Mouse (Mus musculus): ENCODE results near the gene Gsdme. TPM values are rescaled to one million over a fixed set of nuclear protein-coding genes. Genes with fewer than 3 reads are reported as not detected.
A peak's percentile ranks its signal among the peaks of the same experiment; 100 is the strongest.

The Gsdme gene
- polyA plus RNA-seq, 1 experiment, result 5.4 TPM

- DNase-seq, result no peak
These were observed 10.3 kb upstream of the Gsdme start for GRCm38 (mm10) chr6:50273947-50274346.

GRCm38 (mm10) chr6:50273416-50273815 is 9.8 kb upstream of the Gsdme start:
- no peak for DNase-seq
- H3K4me1 ChIP-seq (ENCODE audit: control insufficient read depth, insufficient read depth, low read length), result no peaks in the 10 kb centered on the region
- 66% methylated on average over 1 of the region's 1 CpGs for WGBS

More at GRCm38 (mm10) chr6:50273947-50274346, 10.3 kb upstream of the Gsdme start:
- Histone ChIP-seq H3K36me3 (ENCODE audit: control insufficient read depth, insufficient read depth, low read length) (no peaks in the 10 kb centered on the region), H3K4me3 (ENCODE audit: insufficient read depth, low read depth, low read length) (no peak overlapping the region), H3K27ac (ENCODE audit: insufficient read depth, low read depth, low read length) (no peak overlapping the region), H3K27me3 (replicated peaks; ENCODE audit: control insufficient read depth, insufficient read depth, low read length) (no peaks in the 10 kb centered on the region), H3K4me1 (ENCODE audit: control insufficient read depth, insufficient read depth, low read length) (no peaks in the 10 kb centered on the region)
- WGBS, result 72% methylated on average over 4 of the region's 4 CpGs
- no peak for TF ChIP-seq CTCF (conservative IDR thresholded peaks at IDR 0.05; ENCODE audit: insufficient read depth, insufficient read length, low read depth, low read length)
- TF ChIP-seq POLR2A (IDR thresholded peaks at IDR 0.05; ENCODE audit: low read depth, low read length), result no peak

DNA sequence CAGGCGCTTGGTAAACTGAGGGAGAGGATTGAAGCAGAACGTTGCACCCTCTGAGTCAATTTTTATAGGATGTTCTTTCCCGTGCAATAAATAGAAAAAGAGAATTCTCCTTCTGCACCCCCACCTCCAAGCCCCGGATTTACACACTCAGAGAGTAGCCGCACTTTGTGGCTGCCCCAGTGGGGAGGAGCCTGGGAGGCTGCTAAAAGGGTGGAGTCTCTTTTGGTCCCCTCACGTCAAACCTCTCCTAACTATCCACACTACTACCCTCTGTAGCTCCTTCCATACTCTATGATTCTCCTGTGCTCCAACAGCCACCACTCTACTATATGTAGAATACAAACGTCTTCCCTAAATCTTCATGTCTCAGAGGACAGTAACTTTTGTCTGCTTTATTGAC is 1.4 kb downstream of the Gsdme start:
- Histone ChIP-seq H3K27me3 (replicated peaks; ENCODE audit: control insufficient read depth, insufficient read depth, low read length) (no peaks in the 10 kb centered on the region), H3K27ac (ENCODE audit: insufficient read depth, low read depth, low read length) (no peak overlapping the region), H3K36me3 (ENCODE audit: control insufficient read depth, insufficient read depth, low read length) (no peaks in the 10 kb centered on the region), H3K4me1 (ENCODE audit: control insufficient read depth, insufficient read depth, low read length) (peaks cover 6% of the 10 kb centered on the region; the same call in 1 of the 2 replicates), H3K4me3 (ENCODE audit: insufficient read depth, low read depth, low read length) (no peak overlapping the region)
- TF ChIP-seq CTCF (conservative IDR thresholded peaks at IDR 0.05; ENCODE audit: insufficient read depth, insufficient read length, low read depth, low read length), result no peak
- DNase-seq, result no peak
- 51% methylated on average over 7 of the region's 7 CpGs for whole genome bisulfite sequencing

More at GRCm38 (mm10) chr6:50273416-50273815, 9.8 kb upstream of the Gsdme start:
- TF ChIP-seq POLR2A (IDR thresholded peaks at IDR 0.05; ENCODE audit: low read depth, low read length), result no peak
- no peak for TF ChIP-seq CTCF (conservative IDR thresholded peaks at IDR 0.05; ENCODE audit: insufficient read depth, insufficient read length, low read depth, low read length)
- Histone ChIP-seq H3K36me3 (ENCODE audit: control insufficient read depth, insufficient read depth, low read length) (no peaks in the 10 kb centered on the region), H3K4me3 (ENCODE audit: insufficient read depth, low read depth, low read length) (no peak overlapping the region), H3K27me3 (replicated peaks; ENCODE audit: control insufficient read depth, insufficient read depth, low read length) (no peaks in the 10 kb centered on the region), H3K27ac (ENCODE audit: insufficient read depth, low read depth, low read length) (no peak overlapping the region)

DNA sequence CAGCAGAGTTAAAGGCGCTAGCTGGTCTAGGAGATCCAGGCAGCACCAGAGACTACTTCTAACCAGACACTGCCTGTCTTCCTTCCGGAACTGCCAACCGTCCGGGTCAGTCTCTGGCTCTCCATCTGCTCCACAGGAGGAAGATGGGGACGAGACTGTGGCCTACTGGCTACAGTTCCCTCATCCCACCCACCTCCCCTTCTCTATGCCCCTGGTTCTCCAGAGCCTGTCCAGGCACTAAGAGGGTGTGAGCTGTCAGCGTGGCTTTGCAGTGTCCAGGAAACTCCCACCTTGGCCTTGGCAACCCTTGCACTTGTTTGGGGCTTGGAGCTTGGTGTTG is 1.8 kb downstream of the Gsdme start:
- under 1% methylated on average over 6 of the region's 6 CpGs for WGBS
- Histone ChIP-seq H3K36me3 (ENCODE audit: control insufficient read depth, insufficient read depth, low read length) (no peaks in the 10 kb centered on the region), H3K27me3 (replicated peaks; ENCODE audit: control insufficient read depth, insufficient read depth, low read length) (no peaks in the 10 kb centered on the region), H3K4me1 (ENCODE audit: control insufficient read depth, insufficient read depth, low read length) (peaks cover 6% of the 10 kb centered on the region; the same call in 1 of the 2 replicates), H3K4me3 (ENCODE audit: insufficient read depth, low read depth, low read length) (peak overlapping the region; percentile 44), H3K27ac (ENCODE audit: insufficient read depth, low read depth, low read length) (no peak overlapping the region)
- DNase-seq, result no peak
- TF ChIP-seq CTCF (conservative IDR thresholded peaks at IDR 0.05; ENCODE audit: insufficient read depth, insufficient read length, low read depth, low read length) (no peak), POLR2A (IDR thresholded peaks at IDR 0.05; ENCODE audit: low read depth, low read length) (no peak)

- peak; percentile 97 for DNase-seq
- H3K27ac ChIP-seq (ENCODE audit: insufficient read depth, low read depth, low read length), result no peak overlapping the region; the same call in 1 of the 2 replicates
- TF ChIP-seq POLR2A (IDR thresholded peaks at IDR 0.05; ENCODE audit: low read depth, low read length) (no peak), CTCF (conservative IDR thresholded peaks at IDR 0.05; ENCODE audit: insufficient read depth, insufficient read length, low read depth, low read length) (no peak)
- 3% methylated on average over 31 of the region's 35 CpGs for WGBS
- H3K4me1 ChIP-seq (ENCODE audit: control insufficient read depth, insufficient read depth, low read length), result peaks cover 6% of the 10 kb centered on the region; the same call in 1 of the 2 replicates
- H3K4me3 ChIP-seq (ENCODE audit: insufficient read depth, low read depth, low read length), result peak overlapping the region; percentile 44
- no peaks in the 10 kb centered on the region for H3K27me3 ChIP-seq (replicated peaks; ENCODE audit: control insufficient read depth, insufficient read depth, low read length)
- no peaks in the 10 kb centered on the region for H3K36me3 ChIP-seq (ENCODE audit: control insufficient read depth, insufficient read depth, low read length)
These were observed 2.3 kb downstream of the Gsdme start for GRCm38 (mm10) chr6:50261201-50261921.

GRCm38 (mm10) chr6:50255356-50255755 is 8.3 kb downstream of the Gsdme start:
- Histone ChIP-seq H3K27me3 (replicated peaks; ENCODE audit: control insufficient read depth, insufficient read depth, low read length) (no peaks in the 10 kb centered on the region), H3K4me3 (ENCODE audit: insufficient read depth, low read depth, low read length) (no peak overlapping the region), H3K36me3 (ENCODE audit: control insufficient read depth, insufficient read depth, low read length) (no peaks in the 10 kb centered on the region), H3K27ac (ENCODE audit: insufficient read depth, low read depth, low read length) (peak overlapping the region; percentile 66; the same call in 1 of the 2 replicates), H3K4me1 (ENCODE audit: control insufficient read depth, insufficient read depth, low read length) (peaks cover 11% of the 10 kb centered on the region; the same call in 1 of the 2 replicates)
- no peak for TF ChIP-seq CTCF (conservative IDR thresholded peaks at IDR 0.05; ENCODE audit: insufficient read depth, insufficient read length, low read depth, low read length)
- no peak for TF ChIP-seq POLR2A (IDR thresholded peaks at IDR 0.05; ENCODE audit: low read depth, low read length)
- 70% methylated on average over 5 of the region's 5 CpGs for WGBS
- DNase-seq, result no peak

DNA sequence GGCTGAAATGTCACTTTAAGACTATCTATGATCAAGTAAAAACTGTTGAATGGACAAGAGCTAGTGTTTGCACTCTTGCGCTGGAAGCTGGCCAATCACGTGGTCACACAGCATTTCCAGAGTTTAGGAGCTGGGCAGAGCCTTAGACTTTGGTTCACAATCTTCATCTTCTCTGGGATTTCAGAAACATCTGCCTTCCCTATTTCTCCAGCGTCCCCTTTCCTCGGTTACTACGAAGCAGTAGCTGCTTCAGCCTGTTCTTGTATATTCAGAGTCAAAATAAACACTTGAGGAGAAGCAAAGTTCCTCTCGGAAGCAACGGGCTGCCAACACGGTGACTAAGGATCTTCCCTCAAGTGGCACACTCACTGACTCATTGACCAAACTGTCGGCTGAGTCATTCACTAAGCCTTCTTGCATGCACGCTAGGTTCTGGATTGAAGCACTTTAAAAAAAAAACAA is 8.9 kb downstream of the Gsdme start:
- TF ChIP-seq CTCF (conservative IDR thresholded peaks at IDR 0.05; ENCODE audit: insufficient read depth, insufficient read length, low read depth, low read length), result no peak
- no peak for TF ChIP-seq POLR2A (IDR thresholded peaks at IDR 0.05; ENCODE audit: low read depth, low read length)
- Histone ChIP-seq H3K27me3 (replicated peaks; ENCODE audit: control insufficient read depth, insufficient read depth, low read length) (no peaks in the 10 kb centered on the region), H3K36me3 (ENCODE audit: control insufficient read depth, insufficient read depth, low read length) (no peaks in the 10 kb centered on the region), H3K4me1 (ENCODE audit: control insufficient read depth, insufficient read depth, low read length) (peaks cover 11% of the 10 kb centered on the region; the same call in 1 of the 2 replicates), H3K4me3 (ENCODE audit: insufficient read depth, low read depth, low read length) (no peak overlapping the region), H3K27ac (ENCODE audit: insufficient read depth, low read depth, low read length) (peak overlapping the region; percentile 66; the same call in 1 of the 2 replicates)
- 20% methylated on average over 10 of the region's 10 CpGs for WGBS
- peak; percentile 91 for DNase-seq

Data from kidney, adult 2 months (tissue).